Mouse (Mus musculus) B cell, adult 2 months (primary cell): ENCODE data around the gene Hist1h2ak.
A peak's percentile ranks its signal among the peaks of the same experiment; 100 is the strongest.

Source experiments
- DNase-seq, 2 experiments: peaks; one replicate each; pipeline ENCODE4 v3.0.0; 2022

Gene Hist1h2ak

DNA sequence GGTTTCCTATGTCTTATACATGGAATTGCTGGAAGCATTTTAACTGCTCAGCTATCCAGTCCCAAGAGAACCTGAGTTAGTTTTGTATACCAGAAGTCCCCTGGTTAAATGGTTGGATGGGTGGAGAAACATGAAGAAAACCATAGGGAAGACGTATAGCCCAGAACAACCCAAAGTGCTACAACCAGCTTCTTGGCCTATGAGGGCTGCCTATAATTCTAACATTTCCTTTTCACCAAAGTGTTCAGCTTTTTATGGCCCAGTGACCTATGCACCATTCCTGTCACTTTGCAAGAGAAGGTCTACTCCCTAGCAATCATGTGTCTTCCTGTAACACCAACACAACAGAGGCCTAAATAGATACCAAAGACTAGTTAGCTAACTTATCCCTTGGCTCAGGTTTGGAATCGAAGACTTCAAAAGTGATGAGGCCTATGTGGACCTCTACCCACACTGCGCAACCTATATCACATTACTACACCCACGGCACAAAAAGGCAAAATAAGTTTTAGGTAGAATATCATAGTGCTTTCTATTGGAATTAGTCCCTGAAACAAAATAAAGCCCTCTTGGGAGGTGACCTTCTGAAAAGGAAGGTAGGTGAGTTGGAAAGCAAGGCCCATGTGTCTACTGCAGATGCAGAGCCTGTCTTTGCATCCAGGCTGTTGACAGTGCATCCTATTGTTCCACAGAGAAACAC is 35.1 kb downstream of the Hist1h2ak start:
- no peak for DNase-seq

DNA sequence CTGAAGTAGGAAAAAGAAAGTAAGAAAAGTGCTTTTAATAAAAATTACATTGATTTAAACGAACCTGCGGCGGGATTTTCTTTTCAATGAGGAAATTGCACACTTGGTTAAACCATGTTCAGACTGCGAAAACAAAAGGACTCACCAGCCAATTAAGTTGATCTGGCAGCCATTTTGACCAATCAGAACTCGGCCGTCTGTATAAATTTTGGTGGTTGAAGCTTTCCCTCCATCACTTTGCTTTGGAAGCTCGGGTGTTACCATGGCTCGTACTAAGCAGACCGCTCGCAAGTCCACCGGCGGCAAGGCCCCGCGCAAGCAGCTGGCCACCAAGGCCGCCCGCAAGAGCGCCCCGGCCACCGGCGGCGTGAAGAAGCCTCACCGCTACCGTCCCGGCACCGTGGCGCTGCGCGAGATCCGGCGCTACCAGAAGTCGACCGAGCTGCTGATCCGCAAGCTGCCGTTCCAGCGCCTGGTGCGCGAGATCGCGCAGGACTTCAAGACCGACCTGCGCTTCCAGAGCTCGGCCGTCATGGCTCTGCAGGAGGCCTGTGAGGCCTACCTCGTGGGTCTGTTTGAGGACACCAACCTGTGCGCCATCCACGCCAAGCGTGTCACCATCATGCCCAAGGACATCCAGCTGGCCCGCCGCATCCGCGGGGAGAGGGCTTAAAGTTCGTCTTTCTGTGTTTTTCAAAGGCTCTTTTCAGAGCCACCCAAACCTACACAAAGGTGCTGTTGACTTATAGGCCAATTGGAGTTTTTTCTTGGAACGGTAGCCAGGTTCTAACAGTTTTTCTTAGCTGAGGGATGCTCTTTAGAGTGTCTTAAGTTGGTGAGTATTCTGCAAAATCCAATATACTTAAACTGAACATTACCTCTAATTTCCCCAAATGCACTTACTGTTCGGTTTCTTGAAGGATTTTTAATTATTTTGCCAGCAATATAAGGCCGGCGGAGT is 36.0 kb downstream of the Hist1h2ak start, which contains the start of gene Hist1h3h:
Hist1h3h (plus strand) TSS at position 263 of the 961 bp plus-strand sequence.
- DNase-seq, result peak; percentile 79 to 80

DNA sequence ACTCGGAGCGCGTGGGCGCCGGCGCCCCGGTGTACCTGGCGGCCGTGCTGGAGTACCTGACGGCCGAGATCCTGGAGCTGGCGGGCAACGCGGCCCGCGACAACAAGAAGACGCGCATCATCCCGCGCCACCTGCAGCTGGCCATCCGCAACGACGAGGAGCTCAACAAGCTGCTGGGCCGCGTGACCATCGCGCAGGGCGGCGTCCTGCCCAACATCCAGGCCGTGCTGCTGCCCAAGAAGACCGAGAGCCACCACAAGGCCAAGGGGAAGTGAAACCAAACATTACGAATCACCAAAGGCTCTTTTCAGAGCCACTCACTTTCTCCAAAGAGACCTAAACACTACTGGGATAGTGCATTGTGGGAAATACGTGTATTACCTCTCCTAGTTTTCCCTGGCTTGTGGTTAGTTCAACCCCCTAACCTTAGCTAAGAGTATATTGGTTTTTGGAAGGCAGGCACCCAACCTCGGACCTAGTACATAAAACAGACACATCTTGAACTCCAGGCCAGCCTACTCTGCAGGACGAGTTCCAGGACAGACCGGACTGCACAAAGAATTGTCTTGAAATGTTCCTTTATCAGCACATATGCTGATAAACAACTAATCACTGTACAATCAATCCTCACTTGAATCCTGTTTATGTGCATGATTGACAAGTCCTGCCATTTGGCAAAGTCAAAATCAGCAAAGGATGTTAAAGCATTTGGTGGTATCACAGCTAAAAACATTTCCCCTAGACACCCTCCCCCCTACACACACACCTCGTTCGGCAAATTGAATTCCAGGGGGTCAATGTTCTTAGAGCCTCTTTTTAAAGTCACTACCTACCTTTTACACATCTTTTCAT is 36.9 kb downstream of the Hist1h2ak start:
- peak; percentile 73 to 75 for DNase-seq

DNA sequence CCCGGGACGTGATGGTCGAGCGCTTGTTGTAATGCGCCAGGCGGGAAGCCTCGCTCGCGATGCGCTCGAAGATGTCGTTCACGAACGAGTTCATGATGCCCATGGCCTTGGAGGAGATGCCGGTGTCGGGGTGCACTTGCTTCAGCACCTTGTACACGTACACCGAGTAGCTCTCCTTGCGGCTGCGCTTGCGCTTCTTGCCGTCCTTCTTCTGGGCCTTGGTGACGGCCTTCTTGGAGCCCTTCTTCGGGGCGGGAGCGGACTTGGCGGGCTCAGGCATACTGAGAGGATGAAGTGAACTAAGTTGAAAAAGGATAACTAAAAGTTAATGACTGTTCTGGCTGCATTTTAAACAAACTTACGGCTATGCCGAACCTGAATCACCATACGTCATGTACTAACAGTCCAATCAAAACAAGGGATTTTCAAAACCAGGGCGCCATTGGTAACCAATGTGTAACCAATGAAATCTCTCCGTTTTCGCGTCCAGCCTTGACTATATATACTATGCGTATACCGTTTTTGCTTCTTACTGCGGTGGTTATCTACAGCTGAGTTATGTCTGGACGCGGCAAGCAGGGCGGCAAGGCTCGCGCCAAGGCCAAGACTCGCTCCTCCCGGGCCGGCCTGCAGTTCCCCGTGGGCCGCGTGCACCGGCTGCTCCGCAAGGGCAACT is 37.6 kb downstream of the Hist1h2ak start, which contains the start of the genes Hist1h2bl and Hist1h2ai:
Hist1h2bl (minus strand) TSS at position 280 of the 676 bp plus-strand sequence.
Hist1h2ai (plus strand) TSS at position 559 of the 676 bp plus-strand sequence.
- DNase-seq, result peak; percentile 80 to 82

DNA sequence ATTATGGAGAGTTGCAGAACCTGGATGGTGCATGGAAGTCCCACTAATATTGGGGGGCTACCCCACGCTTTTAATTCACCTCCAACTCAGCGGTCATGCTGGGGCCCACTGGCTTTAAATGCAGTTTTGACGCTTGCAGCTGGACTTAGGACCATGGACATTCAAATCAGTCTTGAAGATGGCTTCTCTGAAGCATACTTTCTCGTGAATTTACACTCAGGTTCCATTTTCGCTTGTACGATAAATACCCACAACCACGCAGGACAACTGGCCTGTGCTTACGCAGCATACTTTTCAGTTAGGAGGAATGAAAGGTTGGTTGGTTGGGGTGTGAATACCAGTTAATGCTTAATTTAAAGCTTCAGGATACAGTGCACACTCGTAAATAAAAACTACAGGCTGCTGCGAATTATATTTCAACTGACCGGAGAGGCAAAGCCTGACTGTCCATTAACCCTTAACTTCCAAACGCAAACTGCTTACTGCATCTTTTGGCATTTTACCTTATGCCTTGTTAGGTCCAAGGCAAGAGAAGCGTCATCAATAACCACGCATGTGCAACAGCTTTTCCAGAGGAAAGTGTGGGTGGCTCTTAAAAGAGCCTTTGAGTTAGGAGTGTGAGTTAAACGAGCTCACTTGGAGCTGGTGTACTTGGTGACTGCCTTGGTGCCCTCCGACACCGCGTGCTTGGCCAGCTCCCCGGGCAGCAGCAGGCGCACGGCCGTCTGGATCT is 38.3 kb downstream of the Hist1h2ak start:
- DNase-seq, result peak; percentile 8

DNA sequence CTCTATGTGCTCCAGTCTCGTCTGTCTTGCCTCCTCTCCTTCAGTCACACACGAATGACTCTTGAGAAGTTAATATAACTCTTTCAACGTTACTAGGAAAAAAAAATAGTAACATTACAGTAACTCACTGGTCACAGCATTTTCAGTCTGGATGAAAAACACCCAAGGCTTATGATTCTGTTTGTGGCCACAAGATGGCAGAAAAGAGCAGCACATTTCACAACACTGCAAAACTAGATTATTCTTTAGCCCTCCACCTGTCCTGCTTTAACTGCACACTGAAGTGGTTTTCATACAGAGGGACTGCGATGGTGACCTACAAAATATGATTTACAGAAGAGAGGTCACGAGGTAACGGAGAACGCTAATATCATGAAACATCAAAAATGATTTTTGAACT is 38.9 kb downstream of the Hist1h2ak start:
- peak; percentile 76 to 78 for DNase-seq

DNA sequence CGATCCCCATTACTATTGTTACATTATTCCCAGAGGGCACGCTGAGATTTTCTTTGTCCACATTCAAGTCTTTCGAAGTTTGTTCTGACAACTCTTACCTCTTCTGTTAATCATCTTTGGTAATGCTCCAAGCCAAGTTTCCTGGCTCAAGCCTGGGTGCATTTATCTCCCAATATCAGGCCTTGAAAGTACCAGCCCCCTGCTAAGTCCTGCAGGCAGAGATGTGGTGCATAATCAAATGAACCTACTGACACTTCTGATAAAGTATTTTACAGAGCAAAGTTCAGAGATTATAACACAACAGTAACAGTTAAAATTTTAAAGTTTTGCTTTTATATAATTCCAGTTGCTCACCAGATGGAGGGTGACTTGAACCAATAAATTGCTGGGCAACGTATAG is 41.9 kb downstream of the Hist1h2ak start:
- DNase-seq, result no peak

DNA sequence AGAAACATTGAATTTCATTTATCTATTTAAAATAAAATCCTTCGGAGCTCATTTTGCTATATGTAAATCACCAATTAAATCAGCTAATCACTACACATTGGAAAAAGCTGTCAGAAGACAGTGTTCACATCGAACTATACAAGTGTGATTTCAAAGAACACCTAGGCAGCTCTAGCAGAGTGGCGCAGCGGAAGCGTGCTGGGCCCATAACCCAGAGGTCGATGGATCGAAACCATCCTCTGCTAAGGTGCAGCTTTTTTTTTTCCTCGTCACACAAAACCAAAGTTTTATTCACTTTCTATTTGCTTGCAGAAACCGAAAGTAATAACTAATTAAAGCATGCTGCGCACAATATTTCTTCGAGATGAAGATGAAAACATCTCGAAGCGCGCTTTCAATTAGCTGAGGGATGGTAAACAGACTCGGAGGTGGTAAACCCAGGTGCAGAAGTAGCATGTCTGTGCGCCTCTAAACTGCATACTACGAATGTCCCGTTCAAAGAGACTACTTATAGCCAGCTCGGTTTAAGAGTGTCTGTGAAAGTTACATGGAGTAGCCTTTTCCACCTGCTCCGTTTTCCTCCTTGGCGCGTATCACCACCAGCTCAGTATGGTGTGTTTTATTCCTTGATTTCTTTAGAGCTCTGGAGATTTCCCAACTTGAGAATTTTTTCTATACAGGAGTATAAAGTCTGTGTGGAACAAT is 42.7 kb downstream of the Hist1h2ak start:
- DNase-seq, result peak; percentile 91 to 92

DNA sequence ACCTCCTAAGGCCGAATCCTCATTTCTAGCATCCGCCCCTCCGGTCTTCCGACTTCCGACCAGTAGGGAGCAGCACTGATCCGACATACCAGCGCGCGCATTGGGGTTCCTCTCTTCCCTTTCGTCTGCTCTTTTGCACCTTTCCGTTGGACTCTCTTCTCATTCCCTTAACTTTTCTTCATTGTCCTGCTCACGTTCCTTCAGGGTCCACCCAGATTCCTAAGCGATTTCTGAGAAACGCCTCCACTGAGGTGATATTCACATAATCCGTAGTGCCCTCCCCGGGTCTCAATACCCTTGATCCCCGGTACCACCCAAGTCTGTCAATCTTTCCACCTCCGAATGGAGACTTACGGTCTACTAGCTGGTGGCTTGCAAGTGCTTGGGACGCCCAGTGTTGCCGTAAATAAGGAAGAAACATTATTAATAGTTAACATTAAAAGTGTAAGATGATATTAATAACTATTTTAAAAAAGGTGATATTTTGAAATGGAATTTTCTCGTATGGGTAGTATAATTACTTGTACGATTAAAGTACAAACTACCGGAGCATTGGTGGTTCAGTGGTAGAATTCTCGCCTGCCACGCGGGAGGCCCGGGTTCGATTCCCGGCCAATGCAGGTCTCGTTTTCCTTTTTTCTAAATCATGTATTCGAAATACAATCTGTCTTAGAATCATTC is 43.5 kb downstream of the Hist1h2ak start:
- DNase-seq, result peak; percentile 91 to 92

DNA sequence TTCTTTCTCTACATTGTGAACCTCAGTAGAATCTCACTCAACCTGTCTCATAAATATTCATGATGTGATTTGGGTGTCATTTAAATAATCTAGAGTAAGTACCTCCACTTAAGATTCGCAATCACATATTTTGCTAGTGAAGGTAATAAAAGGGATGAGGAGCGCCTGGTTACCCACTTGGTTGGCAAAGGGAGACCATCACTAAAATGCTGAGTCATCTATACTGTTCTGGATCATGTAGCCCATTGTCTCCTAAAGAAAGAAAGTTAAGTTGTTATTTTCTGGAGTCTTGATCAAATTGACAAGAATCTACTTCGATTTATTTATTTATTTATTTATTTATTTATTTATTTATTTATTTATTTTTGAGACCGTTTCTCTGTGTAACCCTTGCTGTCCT is 47.0 kb downstream of the Hist1h2ak start:
- no peak for DNase-seq
